Mouse (Mus musculus): ENCODE measurements at regions not wholly inside any gene's neighbourhood (a gene's known extent, or its start where the extent isn't known, plus 50 kb on each side); places are given as distances from the start of the nearest gene placed in this dataset.

- DNase-seq (ENCODE audit: low spot score), result no peak
Observed at GRCm38 (mm10) chr14:66479181-66479580, 470.2 kb upstream of the Gulo start.

- no peak for DNase-seq (ENCODE audit: low spot score)
Observed at GRCm38 (mm10) chr14:66478562-66478961, 469.6 kb upstream of the Gulo start.

GRCm38 (mm10) chr14:66475026-66475425 lies 466.0 kb upstream of the Gulo start:
- DNase-seq (ENCODE audit: low spot score), result no peak

GRCm38 (mm10) chr14:66473251-66473550 lies 464.2 kb upstream of the Gulo start:
- peak; percentile 24 for DNase-seq (ENCODE audit: low spot score)

GRCm38 (mm10) chr14:66472537-66473250 lies 463.7 kb upstream of the Gulo start:
- DNase-seq (ENCODE audit: low spot score), result no peak

GRCm38 (mm10) chr14:66462081-66462480 lies 453.1 kb upstream of the Gulo start:
- no peak for DNase-seq (ENCODE audit: low spot score)

GRCm38 (mm10) chr14:66460795-66461194 lies 451.8 kb upstream of the Gulo start:
- no peak for DNase-seq (ENCODE audit: low spot score)

GRCm38 (mm10) chr14:66458696-66459095 lies 449.7 kb upstream of the Gulo start:
- DNase-seq (ENCODE audit: low spot score), result no peak

- DNase-seq (ENCODE audit: low spot score), result no peak
Observed at GRCm38 (mm10) chr14:66457300-66457699, 448.3 kb upstream of the Gulo start.

- DNase-seq (ENCODE audit: low spot score), result no peak
Observed at GRCm38 (mm10) chr14:66452828-66453227, 443.8 kb upstream of the Gulo start.

- DNase-seq (ENCODE audit: low spot score), result no peak
Observed at GRCm38 (mm10) chr14:66450351-66450750, 441.3 kb upstream of the Gulo start.

GRCm38 (mm10) chr14:66442576-66442975 lies 433.6 kb upstream of the Gulo start:
- no peak for DNase-seq (ENCODE audit: low spot score)

- no peak for DNase-seq (ENCODE audit: low spot score)
Observed at GRCm38 (mm10) chr14:66441825-66442224, 432.8 kb upstream of the Gulo start.

- no peak for DNase-seq (ENCODE audit: low spot score)
Observed at GRCm38 (mm10) chr14:66438572-66438971, 429.6 kb upstream of the Gulo start.

GRCm38 (mm10) chr14:66438001-66438400 lies 429.0 kb upstream of the Gulo start:
- no peak for DNase-seq (ENCODE audit: low spot score)

- DNase-seq (ENCODE audit: low spot score), result no peak
Observed at GRCm38 (mm10) chr14:66431630-66432029, 422.6 kb upstream of the Gulo start.

GRCm38 (mm10) chr14:66424141-66424540 lies 415.1 kb upstream of the Gulo start:
- no peak for DNase-seq (ENCODE audit: low spot score)

All from yolk sac, embryonic 10.5 days (tissue).